In genomic region chr5:115487942-115488580, GRCm38 (mm10) we compare ENCODE assay signal across 10 mouse cellular contexts. TPM values are rescaled to one million over a fixed set of nuclear protein-coding genes. Genes with fewer than 3 reads are reported as not detected.
DNase-seq lines count a peak whose midpoint lies in the region; ATAC-seq and TF ChIP-seq lines count a peak whose summit lies in the region.
"Had no signal": no experiment of that assay in that cellular context is flagged by ENCODE, and none has a peak within 500 bp of the region (broad histone marks: within the 10 kb centered on the region; RNA-seq: fewer than 3 reads in every experiment).

No protein-coding gene starts in this region.

- no peak for TF ChIP-seq POLR2A in MEL (IDR thresholded peaks at IDR 0.05; ENCODE audit: control insufficient read depth in 1 of 2, insufficient read depth in 1 of 2, low read depth in 1 of 2, low read length in 2 of 2, poor library complexity in 1 of 2)

- no peaks in the 10 kb centered on the region for H3K79me2 ChIP-seq in MEL (ENCODE audit: control insufficient read depth, insufficient read depth, low read length, poor library complexity)

- H3K9me3 ChIP-seq in heart, embryonic 15.5 days (replicated peaks), result no peaks in the 10 kb centered on the region
- no peaks in the 10 kb centered on the region for H3K9me3 ChIP-seq in MEL (replicated peaks; ENCODE audit: insufficient read depth, low read length)
- no peaks in the 10 kb centered on the region for H3K9me3 ChIP-seq in limb, embryonic 15.5 days

- H3K9ac ChIP-seq in heart, embryonic 15.5 days, result no peak overlapping the region
- H3K9ac ChIP-seq in MEL (ENCODE audit: control insufficient read depth, low read depth, low read length, poor library complexity, severe bottlenecking), result peak overlapping the region; percentile 70
- H3K9ac ChIP-seq in limb, embryonic 15.5 days, result no peak overlapping the region

- no peaks in the 10 kb centered on the region for H3K36me3 ChIP-seq in heart, embryonic 15.5 days
- H3K36me3 ChIP-seq in MEL (ENCODE audit: control insufficient read depth in 1 of 2, insufficient read depth in 2 of 2, low read length in 2 of 2), result peaks cover 0 to 8% of the 10 kb centered on the region in 2 experiments; a peak in 2 of 4 replicates
- no peaks in the 10 kb centered on the region for H3K36me3 ChIP-seq in limb, embryonic 15.5 days

- peak overlapping the region; percentile 100 for H3K27ac ChIP-seq in heart, embryonic 15.5 days
- H3K27ac ChIP-seq in MEL (ENCODE audit: control insufficient read depth, low read depth, low read length), result peak overlapping the region; percentile 56
- peak overlapping the region; percentile 100; the same call in 1 of the 2 replicates for H3K27ac ChIP-seq in limb, embryonic 15.5 days

- peaks cover 35% of the 10 kb centered on the region for H3K4me1 ChIP-seq in heart, embryonic 15.5 days (replicated peaks)
- H3K4me1 ChIP-seq in MEL (ENCODE audit: control insufficient read depth in 1 of 2, insufficient read depth in 2 of 2, low read length in 2 of 2), result peaks cover 0 to 10% of the 10 kb centered on the region in 2 experiments; a peak in 2 of 4 replicates
- peaks cover 34% of the 10 kb centered on the region for H3K4me1 ChIP-seq in limb, embryonic 15.5 days

- DNase-seq in heart, postnatal 10 days, result no peak
- DNase-seq in 416B (ENCODE audit: low read depth) (peak; percentile 36), MEL (ENCODE audit: low read depth, low spot score) (peak; percentile 75)
- DNase-seq in adrenal gland, postnatal 10 days, result no peak
- DNase-seq in urinary bladder, adult 18-20 months (ENCODE audit: low spot score in 2 of 2), result no peak
- DNase-seq in layer of hippocampus, adult 11-12 months (ENCODE audit: low spot score), result no peak

- WGBS in heart, embryonic 15.5 days, result 76% methylated on average over 9 of the region's 9 CpGs
- WGBS in limb, embryonic 15.5 days, result 73% methylated on average over 9 of the region's 9 CpGs

- no peak for ATAC-seq in heart, embryonic 15.5 days (replicated peaks; ENCODE audit: insufficient number of reproducible peaks, insufficient read depth, low FRiP score, low read depth)
- ATAC-seq in limb, embryonic 15.5 days (ENCODE audit: insufficient number of reproducible peaks, low FRiP score, low TSS enrichment, low read depth), result no peak

- no peaks in the 10 kb centered on the region for H3K27me3 ChIP-seq in heart, embryonic 15.5 days
- H3K27me3 ChIP-seq in MEL (ENCODE audit: control insufficient read depth in 1 of 2, insufficient read depth in 2 of 2, low read length in 2 of 2), result no peaks in the 10 kb centered on the region
- no peaks in the 10 kb centered on the region for H3K27me3 ChIP-seq in limb, embryonic 15.5 days

- H3K4me3 ChIP-seq in heart, embryonic 15.5 days, result no peak overlapping the region
- no peak overlapping the region; a peak in 1 of 4 replicates for H3K4me3 ChIP-seq in MEL (ENCODE audit: control insufficient read depth in 1 of 2, insufficient read depth in 1 of 2, low read depth in 2 of 2, low read length in 2 of 2)
- no peak overlapping the region for H3K4me3 ChIP-seq in limb, embryonic 15.5 days

- no peak for TF ChIP-seq EP300 in MEL (IDR thresholded peaks at IDR 0.05; ENCODE audit: low read depth in 1 of 2, low read length in 2 of 2)

- intact Hi-C loops in heart, postnatal 10 days (cut with DNase I), result no loop called here

- no peak for TF ChIP-seq RAD21 in MEL (IDR thresholded peaks at IDR 0.05; ENCODE audit: low read depth, low read length)

- TF ChIP-seq CTCF in MEL (IDR thresholded peaks at IDR 0.05 in 2 of 3, conservative IDR thresholded peaks at IDR 0.05 in 1 of 3; ENCODE audit: control insufficient read depth in 1 of 3, insufficient read depth in 1 of 3, low read depth in 2 of 3, low read length in 3 of 3, poor library complexity in 1 of 3, severe bottlenecking in 1 of 3), result 0 out of 6 replicates have a peak, but pooled peaks of 1 of the 3 experiments have one; percentile 15

- peak overlapping the region; percentile 72 for H3K4me2 ChIP-seq in heart, embryonic 15.5 days
- H3K4me2 ChIP-seq in limb, embryonic 15.5 days, result no peak overlapping the region

TF ChIP-seq in MEL, 35 proteins besides CTCF, POLR2A, EP300 and RAD21:
- TF ChIP-seq USF2 (IDR thresholded peaks at IDR 0.05; ENCODE audit: borderline replicate concordance in 1 of 2, insufficient read depth in 1 of 2, low read depth in 1 of 2, low read length in 2 of 2) (no peak), MYC (IDR thresholded peaks at IDR 0.05; ENCODE audit: low read depth, low read length) (no peak), SMC3 (IDR thresholded peaks at IDR 0.05; ENCODE audit: low read depth, low read length) (no peak), TBP (IDR thresholded peaks at IDR 0.05; ENCODE audit: low read depth, low read length) (no peak), JUND (IDR thresholded peaks at IDR 0.05; ENCODE audit: low read depth, low read length) (no peak), ZMIZ1 (IDR thresholded peaks at IDR 0.05; ENCODE audit: low read depth, low read length) (no peak), HCFC1 (IDR thresholded peaks at IDR 0.05; ENCODE audit: low read depth, low read length) (no peak), ZKSCAN1 (IDR thresholded peaks at IDR 0.05; ENCODE audit: low read depth, low read length) (no peak), NELFE (IDR thresholded peaks at IDR 0.05; ENCODE audit: low read depth, low read length) (no peak), GATA1 (IDR thresholded peaks at IDR 0.05; ENCODE audit: low read depth, low read length) (no peak), ETS1 (IDR thresholded peaks at IDR 0.05; ENCODE audit: low read depth, low read length) (no peak), KAT2A (conservative IDR thresholded peaks at IDR 0.05; ENCODE audit: low read depth, low read length) (no peak), TCF12 (IDR thresholded peaks at IDR 0.05; ENCODE audit: low read depth, low read length) (no peak), MEF2A (IDR thresholded peaks at IDR 0.05; ENCODE audit: extremely low read depth, insufficient replicate concordance, low read depth, low read length, poor library complexity, severe bottlenecking) (no peak), TAL1 (IDR thresholded peaks at IDR 0.05; ENCODE audit: low read length) (no peak), POLR2AphosphoS5 (IDR thresholded peaks at IDR 0.05; ENCODE audit: borderline replicate concordance, low read depth, low read length) (no peak), RCOR1 (IDR thresholded peaks at IDR 0.05; ENCODE audit: low read depth, low read length) (no peak), MAZ (IDR thresholded peaks at IDR 0.05; ENCODE audit: low read depth, low read length) (no peak), NRF1 (IDR thresholded peaks at IDR 0.05; ENCODE audit: insufficient read depth, low read depth, low read length, poor library complexity, severe bottlenecking) (no peak), MXI1 (IDR thresholded peaks at IDR 0.05; ENCODE audit: low read depth, low read length) (no peak)

RNA-seq across cellular contexts. Expression of gene Sirt4, which starts 3.5 kb away (rescaled TPM):
- polyA plus RNA-seq in heart, embryonic 15.5 days (2015; fragmentation: Nextera tagmentation; extraction: Ambion mirVana), result 20.9 TPM in 2 replicates
- total RNA-seq in heart, postnatal 10 days (2021), result 10 to 100 TPM; 14.3 to 20.2 TPM
- 7.6 and 9.2 TPM in 2 replicates for total RNA-seq in MEL (2012; rRNA removed)
- polyA plus RNA-seq in MEL (2012; ENCODE audit: insufficient read depth in 1 of 2, insufficient read length in 2 of 2, low read depth in 1 of 2, low replicate concordance in 2 of 2, missing spikeins in 1 of 2), result 10 to 100 TPM in 1 of 2 experiments, not detected in 1; 10.3 TPM
- polyA plus RNA-seq in limb, embryonic 15.5 days (2015; fragmentation: Nextera tagmentation; extraction: Ambion mirVana), result 24.9 and 26.5 TPM in 2 replicates
- 10 to 100 TPM; 15.8 to 31.4 TPM for total RNA-seq in adrenal gland, postnatal 10 days (2021)

RNA-seq across cellular contexts. Expression of gene Pxn, which starts 18.4 kb away (rescaled TPM):
- 33.5 and 46.2 TPM in 2 replicates for polyA plus RNA-seq in heart, embryonic 15.5 days (2015; fragmentation: Nextera tagmentation; extraction: Ambion mirVana)
- 10 to 100 TPM; 58.9 to 64.7 TPM for total RNA-seq in heart, postnatal 10 days (2021)
- total RNA-seq in MEL (2012; rRNA removed), result 12.7 and 15.2 TPM in 2 replicates
- polyA plus RNA-seq in MEL (2012; ENCODE audit: insufficient read depth in 1 of 2, insufficient read length in 2 of 2, low read depth in 1 of 2, low replicate concordance in 2 of 2, missing spikeins in 1 of 2), result 100 to 1,000 TPM in 1 of 2 experiments, 10 to 100 TPM in 1; 29.2 to 167 TPM
- 52.6 and 55.7 TPM in 2 replicates for polyA plus RNA-seq in limb, embryonic 15.5 days (2015; fragmentation: Nextera tagmentation; extraction: Ambion mirVana)
- total RNA-seq in adrenal gland, postnatal 10 days (2021), result 10 to 100 TPM; 55.1 to 72.4 TPM

RNA-seq across cellular contexts. Expression of gene Pla2g1b, which starts 22.0 kb away (rescaled TPM):
- polyA plus RNA-seq in heart, embryonic 15.5 days (2015; fragmentation: Nextera tagmentation; extraction: Ambion mirVana), result 0.32 and 0.52 TPM in 2 replicates
- not detected for total RNA-seq in heart, postnatal 10 days (2021)
- total RNA-seq in MEL (2012; rRNA removed), result 0.58 and 0.92 TPM in 2 replicates
- 1 to 10 TPM in 1 of 2 experiments, not detected in 1; 6.6 TPM for polyA plus RNA-seq in MEL (2012; ENCODE audit: insufficient read depth in 1 of 2, insufficient read length in 2 of 2, low read depth in 1 of 2, low replicate concordance in 2 of 2, missing spikeins in 1 of 2)
- not detected in 2 replicates for polyA plus RNA-seq in limb, embryonic 15.5 days (2015; fragmentation: Nextera tagmentation; extraction: Ambion mirVana)
- not detected for total RNA-seq in adrenal gland, postnatal 10 days (2021)
- total RNA-seq: layer of hippocampus, postnatal 25 days had no signal
- polyA plus RNA-seq: erythroblast, embryonic 14.5 days had no signal

RNA-seq across cellular contexts. Expression of gene Msi1, which starts 58.7 kb away (rescaled TPM):
- 2.0 and 3.5 TPM in 2 replicates for polyA plus RNA-seq in heart, embryonic 15.5 days (2015; fragmentation: Nextera tagmentation; extraction: Ambion mirVana)
- 1 to 10 TPM; 3.1 to 4.3 TPM for total RNA-seq in heart, postnatal 10 days (2021)
- total RNA-seq in MEL (2012; rRNA removed), result 3.1 and 3.5 TPM in 2 replicates
- polyA plus RNA-seq in MEL (2012; ENCODE audit: insufficient read depth in 1 of 2, insufficient read length in 2 of 2, low read depth in 1 of 2, low replicate concordance in 2 of 2, missing spikeins in 1 of 2), result 1 to 10 TPM in 1 of 2 experiments, not detected in 1; 5.7 TPM
- polyA plus RNA-seq in limb, embryonic 15.5 days (2015; fragmentation: Nextera tagmentation; extraction: Ambion mirVana), result 8.2 and 8.4 TPM in 2 replicates
- 10 to 100 TPM; 15.9 to 16.2 TPM for total RNA-seq in adrenal gland, postnatal 10 days (2021)

Comparison
In these comparisons a context has a peak if more than half of its experiments do, and no peak if none do; other contexts are left out.
1. DNase-seq: peak in 416B (single experiment) and MEL (single experiment); none in heart, postnatal 10 days (0 of 2), adrenal gland, postnatal 10 days (single experiment), urinary bladder, adult 18-20 months (0 of 2) and layer of hippocampus, adult 11-12 months (single experiment).
2. Peak in every context shown above with its lines, with median percentiles within 50 percentile points of each other: H3K27ac ChIP-seq.